Mouse (Mus musculus): Measurements from ENCODE around the gene Dph1. TPM values are rescaled to one million over a fixed set of nuclear protein-coding genes. Genes with fewer than 3 reads are reported as not detected.

Dph1 gene
- polyA plus RNA-seq, 1 experiment = 18.6 TPM

- peak; percentile 64 to 66 for DNase-seq
- peak overlapping the region; percentile 25 for H3K4me3 ChIP-seq (replicated peaks; ENCODE audit: insufficient read depth, low read depth, low read length)
- H3K27ac ChIP-seq (ENCODE audit: insufficient read depth, low read length) = peak overlapping the region; percentile 95
- no peaks in the 10 kb centered on the region for H3K27me3 ChIP-seq (ENCODE audit: control insufficient read depth, insufficient read depth, low read length)
- WGBS = 10% methylated on average over 3 of the region's 3 CpGs
- TF ChIP-seq POLR2A (IDR thresholded peaks at IDR 0.05; ENCODE audit: borderline replicate concordance, insufficient read depth, low read length) (no peak), CTCF (IDR thresholded peaks at IDR 0.05; ENCODE audit: borderline replicate concordance, insufficient read depth, low read depth, low read length) (no peak)
- H3K4me1 ChIP-seq (ENCODE audit: control insufficient read depth, insufficient read depth, low read length) = peaks cover 58% of the 10 kb centered on the region
Measured at GRCm38 (mm10) chr11:75212876-75213275, 21.8 kb upstream of the Dph1 start.

GRCm38 (mm10) chr11:75212031-75212667, 21.1 kb upstream of the Dph1 start:
- DNase-seq = peak; percentile 74 to 81
- no peak for TF ChIP-seq CTCF (IDR thresholded peaks at IDR 0.05; ENCODE audit: borderline replicate concordance, insufficient read depth, low read depth, low read length)
- TF ChIP-seq POLR2A (IDR thresholded peaks at IDR 0.05; ENCODE audit: borderline replicate concordance, insufficient read depth, low read length) = peak; percentile 18; the same call in 1 of the 2 replicates
- Histone ChIP-seq H3K4me3 (replicated peaks; ENCODE audit: insufficient read depth, low read depth, low read length) (no peak overlapping the region), H3K27me3 (ENCODE audit: control insufficient read depth, insufficient read depth, low read length) (no peaks in the 10 kb centered on the region), H3K4me1 (ENCODE audit: control insufficient read depth, insufficient read depth, low read length) (peaks cover 61% of the 10 kb centered on the region), H3K27ac (ENCODE audit: insufficient read depth, low read length) (peak overlapping the region; percentile 95)
- 22% methylated on average over 8 of the region's 8 CpGs for WGBS

- no peaks in the 10 kb centered on the region for H3K27me3 ChIP-seq (ENCODE audit: control insufficient read depth, insufficient read depth, low read length)
- peaks cover 62% of the 10 kb centered on the region for H3K4me1 ChIP-seq (ENCODE audit: control insufficient read depth, insufficient read depth, low read length)
- no peak overlapping the region for H3K4me3 ChIP-seq (replicated peaks; ENCODE audit: insufficient read depth, low read depth, low read length)
- peak overlapping the region; percentile 39; the same call in 1 of the 2 replicates for H3K27ac ChIP-seq (ENCODE audit: insufficient read depth, low read length)
- 85% methylated on average over 6 of the region's 6 CpGs for WGBS
- DNase-seq = no peak
- TF ChIP-seq CTCF (IDR thresholded peaks at IDR 0.05; ENCODE audit: borderline replicate concordance, insufficient read depth, low read depth, low read length) (no peak), POLR2A (IDR thresholded peaks at IDR 0.05; ENCODE audit: borderline replicate concordance, insufficient read depth, low read length) (no peak)
Measured at GRCm38 (mm10) chr11:75210755-75211154, 19.7 kb upstream of the Dph1 start.

- peaks cover 62% of the 10 kb centered on the region for H3K4me1 ChIP-seq (ENCODE audit: control insufficient read depth, insufficient read depth, low read length)
- H3K27me3 ChIP-seq (ENCODE audit: control insufficient read depth, insufficient read depth, low read length) = no peaks in the 10 kb centered on the region
- peak overlapping the region; percentile 10 for H3K27ac ChIP-seq (ENCODE audit: insufficient read depth, low read length)
- no peak for TF ChIP-seq CTCF (IDR thresholded peaks at IDR 0.05; ENCODE audit: borderline replicate concordance, insufficient read depth, low read depth, low read length)
- H3K4me3 ChIP-seq (replicated peaks; ENCODE audit: insufficient read depth, low read depth, low read length) = no peak overlapping the region
- WGBS = 78% methylated on average over 4 of the region's 4 CpGs
- DNase-seq = no peak
Measured at GRCm38 (mm10) chr11:75210093-75210492, 19.1 kb upstream of the Dph1 start.

GRCm38 (mm10) chr11:75209363-75209762, 18.3 kb upstream of the Dph1 start:
- Histone ChIP-seq H3K27me3 (ENCODE audit: control insufficient read depth, insufficient read depth, low read length) (no peaks in the 10 kb centered on the region), H3K4me1 (ENCODE audit: control insufficient read depth, insufficient read depth, low read length) (peaks cover 65% of the 10 kb centered on the region), H3K27ac (ENCODE audit: insufficient read depth, low read length) (peak overlapping the region; percentile 10; the same call in 1 of the 2 replicates), H3K4me3 (replicated peaks; ENCODE audit: insufficient read depth, low read depth, low read length) (no peak overlapping the region)
- WGBS = 72% methylated on average over 4 of the region's 4 CpGs
- peak in 1 of 2 experiments; percentile 16 for DNase-seq
- TF ChIP-seq POLR2A (IDR thresholded peaks at IDR 0.05; ENCODE audit: borderline replicate concordance, insufficient read depth, low read length) (no peak), CTCF (IDR thresholded peaks at IDR 0.05; ENCODE audit: borderline replicate concordance, insufficient read depth, low read depth, low read length) (no peak)

GRCm38 (mm10) chr11:75206347-75206746, 15.3 kb upstream of the Dph1 start:
- TF ChIP-seq CTCF (IDR thresholded peaks at IDR 0.05; ENCODE audit: borderline replicate concordance, insufficient read depth, low read depth, low read length) = no peak
- TF ChIP-seq POLR2A (IDR thresholded peaks at IDR 0.05; ENCODE audit: borderline replicate concordance, insufficient read depth, low read length) = no peak
- H3K27ac ChIP-seq (ENCODE audit: insufficient read depth, low read length) = peak overlapping the region; percentile 74
- WGBS = 45% methylated on average over 4 of the region's 4 CpGs
- no peak for DNase-seq
- H3K4me3 ChIP-seq (replicated peaks; ENCODE audit: insufficient read depth, low read depth, low read length) = no peak overlapping the region
- H3K4me1 ChIP-seq (ENCODE audit: control insufficient read depth, insufficient read depth, low read length) = peaks cover 73% of the 10 kb centered on the region
- no peaks in the 10 kb centered on the region for H3K27me3 ChIP-seq (ENCODE audit: control insufficient read depth, insufficient read depth, low read length)

- TF ChIP-seq POLR2A (IDR thresholded peaks at IDR 0.05; ENCODE audit: borderline replicate concordance, insufficient read depth, low read length) = no peak
- WGBS = 14% methylated on average over 9 of the region's 9 CpGs
- peak overlapping the region; percentile 87 for H3K27ac ChIP-seq (ENCODE audit: insufficient read depth, low read length)
- H3K4me3 ChIP-seq (replicated peaks; ENCODE audit: insufficient read depth, low read depth, low read length) = no peak overlapping the region
- DNase-seq = peak in 1 of 2 experiments; percentile 50
- H3K4me1 ChIP-seq (ENCODE audit: control insufficient read depth, insufficient read depth, low read length) = peaks cover 76% of the 10 kb centered on the region
- H3K27me3 ChIP-seq (ENCODE audit: control insufficient read depth, insufficient read depth, low read length) = no peaks in the 10 kb centered on the region
Measured at GRCm38 (mm10) chr11:75204472-75204871, 13.4 kb upstream of the Dph1 start.

GRCm38 (mm10) chr11:75203926-75204325, 12.9 kb upstream of the Dph1 start:
- H3K27me3 ChIP-seq (ENCODE audit: control insufficient read depth, insufficient read depth, low read length) = no peaks in the 10 kb centered on the region
- H3K4me1 ChIP-seq (ENCODE audit: control insufficient read depth, insufficient read depth, low read length) = peaks cover 75% of the 10 kb centered on the region
- WGBS = 19% methylated on average over 4 of the region's 4 CpGs
- peak; percentile 54 to 59 for DNase-seq
- no peak overlapping the region for H3K4me3 ChIP-seq (replicated peaks; ENCODE audit: insufficient read depth, low read depth, low read length)
- no peak for TF ChIP-seq CTCF (IDR thresholded peaks at IDR 0.05; ENCODE audit: borderline replicate concordance, insufficient read depth, low read depth, low read length)
- no peak for TF ChIP-seq POLR2A (IDR thresholded peaks at IDR 0.05; ENCODE audit: borderline replicate concordance, insufficient read depth, low read length)
- H3K27ac ChIP-seq (ENCODE audit: insufficient read depth, low read length) = peak overlapping the region; percentile 87

All from cerebellum, adult 2 months (tissue).